Mouse (Mus musculus): ENCODE data around the gene Astn1.

- TF ChIP-seq CTCF (IDR thresholded peaks at IDR 0.05) (peak; percentile 34), POLR2A (IDR thresholded peaks at IDR 0.05; ENCODE audit: insufficient read depth, low read depth, low read length) (no peak)
Measured at GRCm38 (mm10) chr1:158509112-158509855, 147.2 kb downstream of the Astn1 start.

Data from heart, adult 2 months (tissue).